Comparison of ENCODE assay signal across 8 mouse cellular contexts in genomic region chr6:108426789-108427188, GRCm38 (mm10).
DNase-seq lines count a peak whose midpoint lies in the region; ATAC-seq lines count a peak whose summit lies in the region.

No protein-coding gene starts in this region.

- peak; percentile 99 for DNase-seq in adipocyte (ENCODE audit: low spot score)
- peak; percentile 68 for DNase-seq in embryo, embryonic 10.5 days (ENCODE audit: low spot score)
- DNase-seq in gastrocnemius, postnatal 36 days: peak; percentile 80 to 89
- DNase-seq in left cerebral cortex, postnatal 14 days (ENCODE audit: low spot score in 2 of 2): peak; percentile 92 to 96
- DNase-seq in right cerebral cortex, postnatal 14 days: peak; percentile 90
- peak; percentile 74 for DNase-seq in yolk sac, embryonic 10.5 days (ENCODE audit: low spot score)

- no peaks in the 10 kb centered on the region for H3K9me3 ChIP-seq in intestine, embryonic 15.5 days

- H3K27ac ChIP-seq in intestine, embryonic 15.5 days: peak overlapping the region; percentile 48; the same call in 1 of the 2 replicates

- H3K36me3 ChIP-seq in intestine, embryonic 15.5 days: no peaks in the 10 kb centered on the region

- H3K4me3 ChIP-seq in intestine, embryonic 15.5 days (replicated peaks): no peak overlapping the region

- no peaks in the 10 kb centered on the region for H3K27me3 ChIP-seq in intestine, embryonic 15.5 days (replicated peaks)

- 0 out of 2 replicates have a peak overlapping the region, but pooled peaks have one; percentile 13 for H3K4me2 ChIP-seq in intestine, embryonic 15.5 days (replicated peaks)

- WGBS in intestine, embryonic 15.5 days: 17% methylated on average over 10 of the region's 10 CpGs

- H3K4me1 ChIP-seq in intestine, embryonic 15.5 days (replicated peaks): 0 out of 2 replicates have a peak, but pooled peaks cover 8% of the 10 kb centered on the region

- intact Hi-C loops in gastrocnemius, postnatal 36 days (cut with DNase I): loop anchor here (2.0 to 5.0 kb wide), 2 partner anchors 41 to 106 kb away; no protein-coding TSS in a partner anchor
- intact Hi-C loops in left cerebral cortex, postnatal 14 days (cut with DNase I): loop anchor here (1.0 to 5.0 kb wide), 2 partner anchors 76 to 235 kb away; no protein-coding TSS in a partner anchor

- ATAC-seq in intestine, embryonic 15.5 days: peak; percentile 86
- ATAC-seq in megakaryocyte-erythroid progenitor cell, adult 5-6 weeks (replicated peaks; ENCODE audit: low FRiP score, low TSS enrichment, poor library complexity, severe bottlenecking): peak; percentile 87

- H3K9ac ChIP-seq in intestine, embryonic 15.5 days: no peak overlapping the region
